Mouse (Mus musculus): ENCODE results near the gene Cisd1.

GRCm38 (mm10) chr10:71329295-71329694, 15.5 kb downstream of the Cisd1 start:
- TF ChIP-seq CTCF (IDR thresholded peaks at IDR 0.05) (no peak), EP300 (IDR thresholded peaks at IDR 0.05) (no peak)
